Mouse (Mus musculus) stomach, postnatal 0 days (tissue): ENCODE results near the gene Msrb3.

Experiments
- CTCF ChIP-seq: IDR thresholded peaks from 2 replicates; pipeline ENCODE4 v1.5.1; 2016; ENCODE audit warnings: antibody characterized with exemption, low read depth, mild to moderate bottlenecking, moderate library complexity
- EP300 ChIP-seq: optimal IDR thresholded peaks from 2 replicates; pipeline ENCODE3; 2016; ENCODE audit warnings: antibody characterized with exemption

DNA sequence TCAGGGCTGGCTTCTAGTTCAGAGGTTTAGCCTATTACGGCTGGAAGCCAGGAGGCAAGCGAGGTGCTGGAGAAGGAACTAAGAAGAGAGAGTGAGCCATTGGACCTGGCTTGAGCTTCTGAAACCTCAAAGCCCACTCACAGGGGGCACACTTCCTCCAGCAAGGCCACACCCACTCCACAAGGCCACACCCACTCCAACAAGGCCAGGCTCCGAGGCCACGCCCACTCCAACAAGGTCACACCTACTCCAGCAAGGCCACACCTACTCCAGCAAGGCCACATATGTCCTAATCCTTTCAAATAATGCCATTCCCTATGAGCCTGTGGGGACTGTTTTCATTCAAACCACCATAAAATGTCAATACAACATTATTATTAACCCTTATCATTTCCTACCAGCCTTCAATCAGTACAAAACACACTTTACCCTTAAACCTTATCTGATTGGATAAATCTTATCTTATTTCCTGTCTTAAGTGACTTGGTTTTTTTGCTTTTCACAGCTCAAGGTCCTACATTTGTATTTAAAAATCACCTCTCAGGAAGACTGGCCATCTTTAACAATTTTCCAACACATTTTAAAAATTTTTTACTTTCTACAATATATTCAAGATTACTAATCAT lies 5.1 kb upstream of the Msrb3 start:
- no peak for TF ChIP-seq CTCF
- TF ChIP-seq EP300: no peak
